Mouse (Mus musculus) heart, adult 2 months (tissue): ENCODE measurements around the gene Sdk2. TPM values are rescaled to one million over a fixed set of nuclear protein-coding genes. Genes with fewer than 3 reads are reported as not detected.
A peak's percentile ranks its signal among the peaks of the same experiment; 100 is the strongest.

Experiments
- DNase-seq, 2 experiments: peaks; one replicate each; pipeline ENCODE4 v3.0.0; 2021
- H3K27ac ChIP-seq: fragments of 200-600 bp; 2 replicates; pipeline ENCODE4 v1.8.1; 2022
- H3K27me3 ChIP-seq: fragments of 200-500 bp; 2 replicates; pipeline ENCODE4 v1.6.1; 2012; ENCODE audit warnings: mild to moderate bottlenecking, low read length, inconsistent platforms, mixed read lengths; ENCODE audit not compliant: control insufficient read depth, insufficient read depth
- H3K36me3 ChIP-seq: fragments of 200-500 bp; 2 replicates; pipeline ENCODE4 v1.6.1; 2012; ENCODE audit warnings: low read length, inconsistent platforms; ENCODE audit not compliant: control insufficient read depth, insufficient read depth
- H3K4me1 ChIP-seq: fragments of 200-500 bp; 2 replicates; pipeline ENCODE4 v1.6.1; 2011; ENCODE audit warnings: low read length; ENCODE audit not compliant: control insufficient read depth, insufficient read depth
- H3K4me3 ChIP-seq: fragments of 200-600 bp; 2 replicates; pipeline ENCODE4 v1.8.1; 2022
- H3K79me2 ChIP-seq: fragments of 200-500 bp; replicated peaks from 2 replicates; pipeline ENCODE4 v1.6.1; 2012; ENCODE audit warnings: mild to moderate bottlenecking, inconsistent platforms, low read length, moderate library complexity, mixed read lengths; ENCODE audit not compliant: control insufficient read depth, insufficient read depth
- H3K9ac ChIP-seq: fragments of 200-500 bp; 2 replicates; pipeline ENCODE4 v1.6.1; 2012; ENCODE audit warnings: low read depth, mild to moderate bottlenecking, control low read depth, inconsistent platforms, low read length, mixed read lengths
- CTCF ChIP-seq: fragments of 200-600 bp; IDR thresholded peaks from 2 replicates; pipeline ENCODE4 v1.8.1; 2022; ENCODE audit warnings: antibody characterized with exemption, mild to moderate bottlenecking, moderate library complexity
- EP300 ChIP-seq: fragments of 200-500 bp; IDR thresholded peaks from 2 replicates; pipeline ENCODE4 v1.6.1; 2011; ENCODE audit warnings: low read depth, low read length, control low read depth; ENCODE audit not compliant: insufficient read depth
- POLR2A ChIP-seq: fragments of 200-500 bp; IDR thresholded peaks from 2 replicates; pipeline ENCODE4 v1.6.1; 2011; ENCODE audit warnings: mild to moderate bottlenecking, low read depth, low read length, control low read depth; ENCODE audit not compliant: insufficient read depth
- WGBS: fragments of 180-500 bp; shearing (Covaris S2); methylation state at CpG from one replicate; pipeline ENCODE4 v1.1.7; 2018; 5-methylcytosine and 5-hydroxymethylcytosine counted together
- intact Hi-C: fragments of 180-260 bp; cut with DNase I; formaldehyde crosslinking; loops from one replicate; pipeline ENCODE4 v1.15.1; 2025
- polyA plus RNA-seq: library from polyadenylated mRNA; depleted of rRNA; stranded (reverse); fragments of >200 nt; gene quantifications from 2 replicates; pipeline ENCODE4 v1.2.3, GENCODE M21; 2012
- total RNA-seq, 2 experiments: library from RNA; stranded (reverse); gene quantifications; 2 replicates each; pipeline ENCODE4 v1.2.3; 2021

Gene Sdk2
- total and polyA plus RNA-seq, 3 experiments: 0.49 to 1.9 (median 1.5) TPM

DNA sequence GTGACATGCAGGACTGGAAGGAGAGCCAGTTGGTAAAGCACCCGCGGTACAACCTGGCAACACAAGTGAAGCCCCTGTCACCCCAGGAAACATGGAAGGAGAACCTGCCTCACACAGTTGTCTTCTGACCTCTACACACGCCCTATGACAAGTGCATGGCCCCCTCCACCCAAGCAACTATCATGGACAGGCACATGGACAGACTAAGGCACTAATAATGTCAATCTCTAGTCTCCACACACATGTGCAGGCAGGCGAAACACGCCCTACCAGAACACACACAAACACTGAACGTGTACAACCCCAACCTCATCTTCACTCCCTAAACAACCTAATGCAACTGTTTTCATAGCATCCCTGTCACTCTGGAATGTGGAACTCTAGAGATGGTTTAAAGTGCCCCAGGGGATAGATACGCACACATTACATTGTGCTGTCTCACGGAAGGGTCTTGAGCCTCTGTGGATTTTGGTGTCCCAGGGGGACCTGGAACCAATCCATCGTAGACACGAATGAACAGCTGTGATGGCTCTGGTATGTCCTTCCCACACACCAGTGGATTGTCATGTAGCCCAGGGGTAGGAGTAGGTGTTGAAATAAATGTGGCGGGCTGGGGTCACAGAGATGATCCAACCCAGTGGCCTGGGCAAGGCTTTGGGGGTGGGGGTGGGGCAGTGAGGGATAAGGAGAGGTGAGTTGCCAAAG lies 329.8 kb downstream of the Sdk2 start:
- Histone ChIP-seq H3K4me1 (peaks cover 37% of the 10 kb centered on the region), H3K36me3 (no peaks in the 10 kb centered on the region), H3K9ac (no peak overlapping the region), H3K79me2 (no peaks in the 10 kb centered on the region), H3K27me3 (no peaks in the 10 kb centered on the region), H3K27ac (no peak overlapping the region; the same call in 1 of the 2 replicates), H3K4me3 (no peak overlapping the region)
- intact Hi-C loops: no loop called here
- TF ChIP-seq EP300 (no peak), POLR2A (no peak), CTCF (no peak)
- DNase-seq: peak in 1 of 2 experiments; percentile 24
- WGBS: 74% methylated on average over 11 of the region's 11 CpGs

DNA sequence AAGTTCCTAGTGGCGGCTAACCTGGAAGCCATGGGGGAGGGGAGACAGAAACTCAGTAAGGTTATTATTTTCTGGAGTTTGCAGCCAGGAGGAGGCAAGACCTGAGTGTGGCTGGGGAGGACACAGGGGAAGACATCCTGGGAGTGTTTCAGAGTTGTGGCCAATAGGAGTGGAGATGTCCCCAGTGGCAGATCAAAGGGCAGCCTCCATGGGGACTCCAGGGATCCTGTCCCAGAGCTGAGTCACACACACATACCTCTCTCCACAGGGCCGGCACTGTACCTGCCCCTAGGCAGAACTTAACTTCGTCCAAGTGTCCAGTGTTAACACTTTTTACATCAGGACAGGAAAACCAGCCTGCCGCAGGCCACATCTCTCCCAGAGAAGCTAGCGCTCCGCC lies 331.7 kb downstream of the Sdk2 start:
- Histone ChIP-seq H3K9ac (no peak overlapping the region), H3K79me2 (no peaks in the 10 kb centered on the region), H3K4me3 (no peak overlapping the region), H3K27ac (peak overlapping the region; percentile 17; the same call in 1 of the 2 replicates), H3K4me1 (peaks cover 43% of the 10 kb centered on the region), H3K36me3 (no peaks in the 10 kb centered on the region), H3K27me3 (no peaks in the 10 kb centered on the region)
- intact Hi-C loops: no loop called here
- DNase-seq: peak in 1 of 2 experiments; percentile 31
- TF ChIP-seq EP300 (no peak), CTCF (no peak), POLR2A (no peak)
- WGBS: 63% methylated on average over 6 of the region's 6 CpGs

DNA sequence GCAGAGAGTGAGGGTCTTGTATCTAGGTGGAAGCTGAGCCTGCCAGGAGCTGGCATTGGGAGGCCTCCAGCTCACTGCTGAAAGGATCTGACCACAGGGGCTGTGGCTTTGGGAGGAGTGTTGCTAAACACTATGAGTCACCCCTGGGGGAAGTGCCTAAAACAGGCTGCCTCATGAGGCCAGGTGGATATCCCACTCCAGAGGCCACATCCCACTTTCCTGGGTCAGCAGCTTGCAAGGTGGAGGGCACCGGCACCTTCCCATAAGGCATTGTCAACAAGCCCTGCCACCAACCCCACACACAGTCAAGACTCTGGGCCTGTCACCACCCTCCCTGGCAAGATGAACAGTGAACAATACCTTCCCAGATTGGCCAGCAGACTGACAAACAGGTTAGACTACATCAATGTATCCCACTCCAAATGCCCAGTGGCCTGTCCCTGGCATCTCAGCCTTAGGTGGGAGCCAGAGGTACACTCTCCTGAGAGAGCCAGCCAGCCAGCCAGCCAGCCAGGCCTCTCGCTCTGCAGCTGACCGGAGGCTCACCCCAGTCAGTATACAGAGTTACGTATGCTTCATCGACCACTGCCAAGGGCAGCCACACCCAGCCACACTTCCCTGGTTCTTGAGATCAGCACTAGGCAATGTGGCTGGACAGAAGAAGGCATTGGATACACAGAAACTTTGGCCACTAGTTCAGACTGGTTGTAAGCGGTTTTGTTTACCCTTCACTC lies 333.0 kb downstream of the Sdk2 start:
- Histone ChIP-seq H3K27me3 (no peaks in the 10 kb centered on the region), H3K36me3 (no peaks in the 10 kb centered on the region), H3K9ac (0 out of 2 replicates have a peak overlapping the region, but pooled peaks have one; percentile 2), H3K4me1 (peaks cover 35% of the 10 kb centered on the region), H3K27ac (no peak overlapping the region; the same call in 1 of the 2 replicates), H3K79me2 (no peaks in the 10 kb centered on the region), H3K4me3 (no peak overlapping the region)
- intact Hi-C loops: no loop called here
- TF ChIP-seq CTCF: no peak
- no peak for TF ChIP-seq EP300
- no peak for TF ChIP-seq POLR2A
- peak; percentile 49 to 61 for DNase-seq
- WGBS: 35% methylated on average over 6 of the region's 6 CpGs

DNA sequence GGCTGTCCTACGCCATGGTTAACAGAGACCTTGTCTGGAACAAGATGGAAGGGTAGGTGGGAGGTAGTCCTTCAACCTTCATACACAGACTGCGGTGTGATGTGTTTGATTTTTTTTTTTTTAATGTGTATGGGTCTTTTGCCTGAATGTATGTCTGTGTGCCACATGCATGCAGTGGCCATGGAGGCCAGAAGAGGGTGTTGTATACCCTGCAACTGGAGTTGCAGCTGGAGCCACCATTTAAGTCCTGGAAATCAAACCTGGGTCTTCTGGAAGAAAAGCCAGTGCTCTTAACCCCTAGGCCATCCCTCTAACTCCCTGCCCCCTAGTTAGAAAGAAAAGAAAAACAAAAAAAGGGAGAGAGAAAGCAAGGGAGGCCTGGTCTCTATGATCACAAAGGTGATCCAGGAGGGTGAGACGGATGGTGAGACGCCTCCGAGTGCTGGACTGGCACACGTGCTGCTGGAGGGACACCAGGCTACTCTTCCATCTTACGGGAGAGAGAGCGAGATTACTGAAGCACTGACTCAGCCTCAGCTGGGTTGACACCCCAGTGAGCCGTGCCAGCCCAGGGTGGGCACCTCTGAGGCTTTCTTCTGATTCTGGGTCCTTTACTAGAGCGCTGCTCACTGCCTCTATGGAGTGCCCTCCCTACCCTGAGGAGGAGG lies 334.8 kb downstream of the Sdk2 start:
- intact Hi-C loops: no loop called here
- Histone ChIP-seq H3K9ac (no peak overlapping the region), H3K27me3 (no peaks in the 10 kb centered on the region), H3K27ac (no peak overlapping the region), H3K36me3 (no peaks in the 10 kb centered on the region), H3K4me1 (peaks cover 28% of the 10 kb centered on the region), H3K79me2 (no peaks in the 10 kb centered on the region; the same call in 1 of the 2 replicates), H3K4me3 (no peak overlapping the region)
- TF ChIP-seq EP300 (no peak), CTCF (peak; percentile 43)
- DNase-seq: no peak
- WGBS: 95% methylated on average over 10 of the region's 10 CpGs

DNA sequence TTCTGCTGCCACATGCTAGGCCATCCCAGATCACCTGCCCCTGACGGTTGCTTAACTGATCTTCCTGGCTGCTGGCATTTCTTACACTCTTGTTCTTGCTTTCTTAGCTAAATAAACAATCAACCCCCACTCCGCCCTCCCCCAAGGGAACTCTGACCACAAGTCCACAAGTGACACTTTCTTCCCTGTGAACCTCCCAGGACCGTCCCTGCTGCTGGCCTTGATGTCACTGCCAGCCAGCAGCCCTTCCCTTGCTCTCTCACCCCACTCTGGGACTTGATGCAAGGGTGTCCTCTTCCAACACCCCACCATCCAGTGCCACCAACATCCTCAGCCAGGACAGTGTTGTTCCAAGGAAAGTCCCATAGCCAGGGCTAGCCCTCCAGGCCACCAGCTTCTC lies 336.0 kb downstream of the Sdk2 start:
- peaks cover 26% of the 10 kb centered on the region for H3K4me1 ChIP-seq
- intact Hi-C loops: no loop called here
- no peak overlapping the region for H3K27ac ChIP-seq
- TF ChIP-seq EP300 (no peak), CTCF (no peak)
- H3K4me3 ChIP-seq: no peak overlapping the region
- no peaks in the 10 kb centered on the region for H3K36me3 ChIP-seq
- 59% methylated on average over 3 of the region's 3 CpGs for WGBS
- no peak overlapping the region for H3K9ac ChIP-seq
- DNase-seq: peak in 1 of 2 experiments; percentile 21
- H3K27me3 ChIP-seq: no peaks in the 10 kb centered on the region
- no peaks in the 10 kb centered on the region; the same call in 1 of the 2 replicates for H3K79me2 ChIP-seq

DNA sequence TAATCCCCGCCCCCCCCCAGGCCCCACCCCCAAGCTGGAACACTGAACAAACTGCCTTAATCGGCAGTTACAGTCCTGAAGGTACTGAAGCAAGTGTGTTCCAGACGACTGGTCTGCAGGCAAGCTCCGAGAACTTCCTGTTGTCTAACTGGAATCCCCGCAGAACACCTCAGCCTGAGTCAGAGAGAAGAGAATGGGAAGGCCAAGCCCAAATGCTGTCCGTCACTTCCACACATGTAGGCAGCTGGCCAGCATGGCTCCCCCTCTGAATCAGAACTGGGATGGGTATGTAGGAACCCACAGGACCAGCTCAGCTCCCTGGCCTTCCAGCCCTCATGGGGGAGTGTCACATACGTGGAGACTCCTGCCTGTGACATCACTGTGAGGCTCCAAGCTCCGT lies 336.9 kb downstream of the Sdk2 start:
- H3K36me3 ChIP-seq: no peaks in the 10 kb centered on the region
- 46% methylated on average over 8 of the region's 8 CpGs for WGBS
- TF ChIP-seq EP300 (no peak), CTCF (no peak), POLR2A (no peak)
- peaks cover 28% of the 10 kb centered on the region for H3K4me1 ChIP-seq
- no peak overlapping the region for H3K27ac ChIP-seq
- intact Hi-C loops: no loop called here
- H3K79me2 ChIP-seq: no peaks in the 10 kb centered on the region; the same call in 1 of the 2 replicates
- DNase-seq: peak; percentile 11 to 35
- H3K4me3 ChIP-seq: no peak overlapping the region
- no peak overlapping the region for H3K9ac ChIP-seq
- no peaks in the 10 kb centered on the region for H3K27me3 ChIP-seq
